Mouse (Mus musculus) brain, embryonic 14.5 days (tissue): ENCODE measurements around the gene Tekt2.

Source experiments
- CTCF ChIP-seq: fragments of 200-500 bp; IDR thresholded peaks from 2 replicates; pipeline ENCODE4 v1.5.1; 2012; ENCODE audit warnings: inconsistent platforms, mild to moderate bottlenecking, moderate library complexity, borderline replicate concordance; ENCODE audit not compliant: insufficient read depth, insufficient read length; ENCODE audit errors: extremely low read depth
- POLR2A ChIP-seq: fragments of 200-500 bp; IDR thresholded peaks from 2 replicates; pipeline ENCODE4 v1.6.1; 2012; ENCODE audit warnings: mild to moderate bottlenecking, inconsistent platforms, borderline replicate concordance; ENCODE audit not compliant: poor library complexity, insufficient read depth, insufficient read length, severe bottlenecking; ENCODE audit errors: extremely low read depth

DNA sequence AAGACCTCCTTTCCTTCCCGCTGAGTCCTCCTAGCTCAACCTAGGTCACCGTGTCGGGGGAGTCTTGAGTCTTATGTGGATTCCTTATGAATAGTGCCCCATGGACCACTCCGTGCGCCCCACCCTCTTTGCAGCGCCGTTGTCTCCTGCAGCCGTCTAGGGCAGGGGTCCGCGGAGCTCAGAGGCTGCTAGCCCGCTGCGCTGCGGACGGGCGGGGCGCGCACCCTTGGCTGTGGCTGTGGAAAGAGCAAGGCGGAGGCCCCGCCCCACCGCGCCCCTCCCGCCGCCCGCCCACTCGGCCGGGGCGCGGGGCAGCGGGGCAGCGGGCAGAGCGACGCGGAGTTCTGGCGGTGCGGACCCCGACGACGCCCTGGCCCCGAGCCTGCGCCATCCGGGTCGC, 39.0 kb downstream of the Tekt2 start, which contains the start of gene Col8a2:
- no peak for TF ChIP-seq POLR2A
- no peak for TF ChIP-seq CTCF
